Mouse (Mus musculus): ENCODE measurements around the gene Kcnj8. TPM values are rescaled to one million over a fixed set of nuclear protein-coding genes. Genes with fewer than 3 reads are reported as not detected.

Gene Kcnj8
- polyA plus RNA-seq (2014; fragmentation: Nextera tagmentation; extraction: Ambion mirVana) = 4.0 and 5.5 TPM in 2 replicates

- H3K4me2 ChIP-seq (ENCODE audit: low read depth, low read length, severe bottlenecking) = peak within 1 kb of the TSS; percentile 96
- H3K27ac ChIP-seq (ENCODE audit: low read depth, low read length) = no peak within 1 kb of the TSS
- DNase-seq (ENCODE audit: low spot score) (peak; percentile 81), ATAC-seq (replicated peaks; ENCODE audit: low FRiP score) (peak; percentile 95)
- no peaks in the 10 kb centered on the region for H3K9me3 ChIP-seq (ENCODE audit: control insufficient read depth, low read length)
- H3K27me3 ChIP-seq (ENCODE audit: control insufficient read depth, insufficient read depth, low read length) = peaks cover 35% of the 10 kb centered on the region
- WGBS = under 1% methylated on average over 33 of the region's 34 CpGs
- peaks cover 5% of the 10 kb centered on the region; the same call in 1 of the 2 replicates for H3K4me1 ChIP-seq (replicated peaks; ENCODE audit: control insufficient read depth, insufficient read depth, low read length)
- H3K4me3 ChIP-seq (ENCODE audit: low read depth, low read length) = peak within 1 kb of the TSS; percentile 43
- H3K9ac ChIP-seq (ENCODE audit: low read length) = peak within 1 kb of the TSS; percentile 39
- no peaks in the 10 kb centered on the region for H3K36me3 ChIP-seq (ENCODE audit: control insufficient read depth, insufficient read depth, low read length)
Observed at GRCm38 (mm10) chr6:142571055-142571618, at the start of gene Kcnj8. Gene Kcnj8 (minus strand): TSS chr6:142571614.

- DNase-seq (ENCODE audit: low spot score) = no peak
- Histone ChIP-seq H3K27ac (ENCODE audit: low read depth, low read length) (no peak overlapping the region), H3K27me3 (ENCODE audit: control insufficient read depth, insufficient read depth, low read length) (no peaks in the 10 kb centered on the region), H3K4me2 (ENCODE audit: low read depth, low read length, severe bottlenecking) (no peak overlapping the region), H3K4me1 (replicated peaks; ENCODE audit: control insufficient read depth, insufficient read depth, low read length) (no peaks in the 10 kb centered on the region), H3K9ac (ENCODE audit: low read length) (no peak overlapping the region), H3K36me3 (ENCODE audit: control insufficient read depth, insufficient read depth, low read length) (no peaks in the 10 kb centered on the region), H3K9me3 (ENCODE audit: control insufficient read depth, low read length) (no peaks in the 10 kb centered on the region), H3K4me3 (ENCODE audit: low read depth, low read length) (no peak overlapping the region)
- WGBS = 54% methylated on average over 3 of the region's 3 CpGs
- ATAC-seq (replicated peaks; ENCODE audit: low FRiP score) = no peak
Observed at GRCm38 (mm10) chr6:142616659-142617058, 45.2 kb upstream of the Kcnj8 start.

- ATAC-seq (replicated peaks; ENCODE audit: low FRiP score) (no peak), DNase-seq (ENCODE audit: low spot score) (no peak)
- WGBS = 92% methylated on average over 10 of the region's 10 CpGs
- Histone ChIP-seq H3K27ac (ENCODE audit: low read depth, low read length) (no peak overlapping the region), H3K4me3 (ENCODE audit: low read depth, low read length) (no peak overlapping the region), H3K4me1 (replicated peaks; ENCODE audit: control insufficient read depth, insufficient read depth, low read length) (no peaks in the 10 kb centered on the region), H3K36me3 (ENCODE audit: control insufficient read depth, insufficient read depth, low read length) (no peaks in the 10 kb centered on the region), H3K9ac (ENCODE audit: low read length) (no peak overlapping the region), H3K27me3 (ENCODE audit: control insufficient read depth, insufficient read depth, low read length) (no peaks in the 10 kb centered on the region), H3K9me3 (ENCODE audit: control insufficient read depth, low read length) (no peaks in the 10 kb centered on the region), H3K4me2 (ENCODE audit: low read depth, low read length, severe bottlenecking) (no peak overlapping the region)
Observed at GRCm38 (mm10) chr6:142614324-142614723, 42.9 kb upstream of the Kcnj8 start.

- Histone ChIP-seq H3K27me3 (ENCODE audit: control insufficient read depth, insufficient read depth, low read length) (no peaks in the 10 kb centered on the region), H3K9ac (ENCODE audit: low read length) (no peak overlapping the region), H3K4me3 (ENCODE audit: low read depth, low read length) (no peak overlapping the region), H3K36me3 (ENCODE audit: control insufficient read depth, insufficient read depth, low read length) (no peaks in the 10 kb centered on the region), H3K27ac (ENCODE audit: low read depth, low read length) (no peak overlapping the region), H3K4me2 (ENCODE audit: low read depth, low read length, severe bottlenecking) (no peak overlapping the region), H3K4me1 (replicated peaks; ENCODE audit: control insufficient read depth, insufficient read depth, low read length) (no peaks in the 10 kb centered on the region), H3K9me3 (ENCODE audit: control insufficient read depth, low read length) (no peaks in the 10 kb centered on the region)
- ATAC-seq (replicated peaks; ENCODE audit: low FRiP score) (no peak), DNase-seq (ENCODE audit: low spot score) (no peak)
- WGBS = 83% methylated on average over 8 of the region's 8 CpGs
Observed at GRCm38 (mm10) chr6:142612366-142612765, 41.0 kb upstream of the Kcnj8 start.

- ATAC-seq (replicated peaks; ENCODE audit: low FRiP score) (no peak), DNase-seq (ENCODE audit: low spot score) (no peak)
- H3K27ac ChIP-seq (ENCODE audit: low read depth, low read length) = no peak overlapping the region
- H3K4me2 ChIP-seq (ENCODE audit: low read depth, low read length, severe bottlenecking) = no peak overlapping the region
- no peaks in the 10 kb centered on the region for H3K9me3 ChIP-seq (ENCODE audit: control insufficient read depth, low read length)
- H3K36me3 ChIP-seq (ENCODE audit: control insufficient read depth, insufficient read depth, low read length) = no peaks in the 10 kb centered on the region
- H3K9ac ChIP-seq (ENCODE audit: low read length) = no peak overlapping the region
- WGBS = 66% methylated on average over 9 of the region's 9 CpGs
- H3K4me1 ChIP-seq (replicated peaks; ENCODE audit: control insufficient read depth, insufficient read depth, low read length) = no peaks in the 10 kb centered on the region
- H3K4me3 ChIP-seq (ENCODE audit: low read depth, low read length) = no peak overlapping the region
- H3K27me3 ChIP-seq (ENCODE audit: control insufficient read depth, insufficient read depth, low read length) = no peaks in the 10 kb centered on the region
Observed at GRCm38 (mm10) chr6:142609401-142610373, 38.3 kb upstream of the Kcnj8 start.

GRCm38 (mm10) chr6:142607080-142607479 is 35.7 kb upstream of the Kcnj8 start:
- Histone ChIP-seq H3K9me3 (ENCODE audit: control insufficient read depth, low read length) (no peaks in the 10 kb centered on the region), H3K27ac (ENCODE audit: low read depth, low read length) (no peak overlapping the region), H3K4me3 (ENCODE audit: low read depth, low read length) (no peak overlapping the region), H3K4me1 (replicated peaks; ENCODE audit: control insufficient read depth, insufficient read depth, low read length) (no peaks in the 10 kb centered on the region), H3K9ac (ENCODE audit: low read length) (no peak overlapping the region), H3K4me2 (ENCODE audit: low read depth, low read length, severe bottlenecking) (no peak overlapping the region), H3K36me3 (ENCODE audit: control insufficient read depth, insufficient read depth, low read length) (no peaks in the 10 kb centered on the region), H3K27me3 (ENCODE audit: control insufficient read depth, insufficient read depth, low read length) (no peaks in the 10 kb centered on the region)
- WGBS = 64% methylated on average over 7 of the region's 7 CpGs
- ATAC-seq (replicated peaks; ENCODE audit: low FRiP score) (no peak), DNase-seq (ENCODE audit: low spot score) (no peak)

- 74% methylated on average over 6 of the region's 6 CpGs for WGBS
- Histone ChIP-seq H3K4me2 (ENCODE audit: low read depth, low read length, severe bottlenecking) (no peak overlapping the region), H3K9me3 (ENCODE audit: control insufficient read depth, low read length) (no peaks in the 10 kb centered on the region), H3K4me3 (ENCODE audit: low read depth, low read length) (no peak overlapping the region), H3K36me3 (ENCODE audit: control insufficient read depth, insufficient read depth, low read length) (no peaks in the 10 kb centered on the region), H3K27ac (ENCODE audit: low read depth, low read length) (no peak overlapping the region), H3K4me1 (replicated peaks; ENCODE audit: control insufficient read depth, insufficient read depth, low read length) (no peaks in the 10 kb centered on the region), H3K9ac (ENCODE audit: low read length) (no peak overlapping the region), H3K27me3 (ENCODE audit: control insufficient read depth, insufficient read depth, low read length) (no peaks in the 10 kb centered on the region)
- DNase-seq (ENCODE audit: low spot score) = no peak
- no peak for ATAC-seq (replicated peaks; ENCODE audit: low FRiP score)
Observed at GRCm38 (mm10) chr6:142602772-142603171, 31.4 kb upstream of the Kcnj8 start.

- DNase-seq (ENCODE audit: low spot score) (no peak), ATAC-seq (replicated peaks; ENCODE audit: low FRiP score) (no peak)
- Histone ChIP-seq H3K27ac (ENCODE audit: low read depth, low read length) (no peak overlapping the region), H3K4me2 (ENCODE audit: low read depth, low read length, severe bottlenecking) (no peak overlapping the region), H3K9me3 (ENCODE audit: control insufficient read depth, low read length) (no peaks in the 10 kb centered on the region), H3K27me3 (ENCODE audit: control insufficient read depth, insufficient read depth, low read length) (no peaks in the 10 kb centered on the region), H3K4me3 (ENCODE audit: low read depth, low read length) (no peak overlapping the region), H3K36me3 (ENCODE audit: control insufficient read depth, insufficient read depth, low read length) (no peaks in the 10 kb centered on the region), H3K9ac (ENCODE audit: low read length) (no peak overlapping the region), H3K4me1 (replicated peaks; ENCODE audit: control insufficient read depth, insufficient read depth, low read length) (no peaks in the 10 kb centered on the region)
- WGBS = 90% methylated on average over 4 of the region's 4 CpGs
Observed at GRCm38 (mm10) chr6:142578831-142579230, 7.4 kb upstream of the Kcnj8 start.

All from forebrain, embryonic 11.5 days (tissue).